In the genomic region with DNA sequence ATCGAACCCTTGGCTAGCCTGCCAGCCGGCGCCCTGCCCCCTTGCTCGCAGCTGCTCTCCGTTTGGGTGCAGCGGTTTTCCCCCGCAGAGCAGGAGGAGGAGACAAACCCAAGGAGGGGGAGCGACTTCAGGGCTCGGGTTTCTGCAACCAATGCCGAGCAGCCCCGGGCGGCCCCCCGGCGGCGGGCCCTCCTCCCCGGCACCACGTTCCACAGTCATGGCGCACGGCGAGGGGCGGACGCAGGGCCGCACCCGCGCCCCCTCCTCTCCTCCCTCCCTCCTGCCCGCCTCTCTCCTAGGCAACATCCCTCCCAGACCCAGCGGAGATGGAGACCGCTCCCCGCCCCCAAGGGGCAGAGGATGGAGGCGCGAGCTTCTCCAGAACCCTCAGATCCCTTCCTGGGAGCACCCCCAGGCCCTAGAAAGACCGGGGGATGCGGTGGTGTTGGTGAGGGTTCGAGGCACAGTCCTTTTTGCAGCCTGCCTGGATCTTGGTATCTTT, we compare ENCODE assay signal across 8 mouse cellular contexts.
DNase-seq lines count a peak whose midpoint lies in the region; ATAC-seq and TF ChIP-seq lines count a peak whose summit lies in the region.

No protein-coding gene starts in this region.

- ATAC-seq in heart, embryonic 13.5 days (ENCODE audit: extremely low read depth, insufficient number of reproducible peaks, low FRiP score, low TSS enrichment) = peak; percentile 80
- ATAC-seq in kidney, postnatal 0 days (replicated peaks; ENCODE audit: low FRiP score, low read depth) = peak; percentile 95
- ATAC-seq in liver, embryonic 11.5 days (replicated peaks; ENCODE audit: low FRiP score) = peak; percentile 85

- TF ChIP-seq POLR2A in embryonic fibroblast, embryonic 13.5 days (IDR thresholded peaks at IDR 0.05; ENCODE audit: low read depth, low read length) = peak; percentile 77
- TF ChIP-seq POLR2A in myocyte (IDR thresholded peaks at IDR 0.05; ENCODE audit: insufficient read length, low read depth) = peak; percentile 63

- peak; percentile 88 for DNase-seq in 3T3-L1 (ENCODE audit: low read depth, low spot score)
- DNase-seq in adrenal gland, postnatal 36 days = peak; percentile 95 to 97
- DNase-seq in kidney, postnatal 0 days (ENCODE audit: low spot score) = peak; percentile 98
- peak; percentile 88 for DNase-seq in liver, embryonic 11.5 days (ENCODE audit: low spot score)
- DNase-seq in splenic B cell, adult 2 months (ENCODE audit: low read depth, low spot score) = peak; percentile 37

- peak overlapping the region; percentile 81 for H3K4me2 ChIP-seq in heart, embryonic 13.5 days
- H3K4me2 ChIP-seq in kidney, postnatal 0 days (ENCODE audit: low read length) = peak overlapping the region; percentile 82
- peak overlapping the region; percentile 96 for H3K4me2 ChIP-seq in liver, embryonic 11.5 days
- peak overlapping the region; percentile 90 for H3K4me2 ChIP-seq in myocyte (ENCODE audit: low read depth)

- no peaks in the 10 kb centered on the region for H3K9me3 ChIP-seq in heart, embryonic 13.5 days
- no peaks in the 10 kb centered on the region for H3K9me3 ChIP-seq in kidney, postnatal 0 days (replicated peaks; ENCODE audit: low read length)
- H3K9me3 ChIP-seq in liver, embryonic 11.5 days (ENCODE audit: control insufficient read depth, low read length) = no peaks in the 10 kb centered on the region

- peaks cover 14% of the 10 kb centered on the region for H3K79me2 ChIP-seq in myocyte (ENCODE audit: control insufficient read depth, insufficient read depth)

- peak overlapping the region; percentile 80 for H3K4me3 ChIP-seq in embryonic fibroblast, embryonic 13.5 days (ENCODE audit: insufficient read depth, low read length)
- peak overlapping the region; percentile 77 for H3K4me3 ChIP-seq in heart, embryonic 13.5 days
- H3K4me3 ChIP-seq in kidney, postnatal 0 days (replicated peaks; ENCODE audit: low read depth, low read length) = peak overlapping the region; percentile 74
- peak overlapping the region; percentile 64 for H3K4me3 ChIP-seq in liver, embryonic 11.5 days (ENCODE audit: low read depth, low read length)
- H3K4me3 ChIP-seq in myocyte = peak overlapping the region; percentile 86

- H3K9ac ChIP-seq in heart, embryonic 13.5 days = peak overlapping the region; percentile 95
- peak overlapping the region; percentile 74 for H3K9ac ChIP-seq in kidney, postnatal 0 days (ENCODE audit: low read depth, low read length)
- H3K9ac ChIP-seq in liver, embryonic 11.5 days (ENCODE audit: low read depth, low read length) = peak overlapping the region; percentile 74

- H3K27ac ChIP-seq in embryonic fibroblast, embryonic 13.5 days (ENCODE audit: insufficient read depth, low read length) = peak overlapping the region; percentile 93
- H3K27ac ChIP-seq in heart, embryonic 13.5 days (replicated peaks) = peak overlapping the region; percentile 95
- peak overlapping the region; percentile 98 for H3K27ac ChIP-seq in kidney, postnatal 0 days
- H3K27ac ChIP-seq in liver, embryonic 11.5 days (ENCODE audit: low read depth, low read length) = peak overlapping the region; percentile 93

- 0% methylated on average over 28 of the region's 34 CpGs for WGBS in heart, embryonic 13.5 days
- 0% methylated on average over 11 of the region's 34 CpGs for WGBS in kidney, postnatal 0 days
- WGBS in liver, embryonic 11.5 days = 1% methylated on average over 19 of the region's 34 CpGs

- H3ac ChIP-seq in myocyte (ENCODE audit: control insufficient read depth, insufficient read length) = peak overlapping the region; percentile 47

- H3K36me3 ChIP-seq in heart, embryonic 13.5 days = no peaks in the 10 kb centered on the region
- H3K36me3 ChIP-seq in kidney, postnatal 0 days (ENCODE audit: insufficient read depth, low read length) = no peaks in the 10 kb centered on the region
- H3K36me3 ChIP-seq in liver, embryonic 11.5 days (ENCODE audit: control insufficient read depth, insufficient read depth, low read length) = no peaks in the 10 kb centered on the region
- no peaks in the 10 kb centered on the region for H3K36me3 ChIP-seq in myocyte (ENCODE audit: control insufficient read depth, insufficient read depth)
- no peaks in the 10 kb centered on the region for H3K36me3 ChIP-seq in splenic B cell, adult 2 months (ENCODE audit: control insufficient read depth, insufficient read depth, low read length, poor library complexity, severe bottlenecking)

- no peak for TF ChIP-seq CTCF in embryonic fibroblast, embryonic 13.5 days (IDR thresholded peaks at IDR 0.05; ENCODE audit: borderline replicate concordance, insufficient read depth, low read length)
- TF ChIP-seq CTCF in kidney, postnatal 0 days (IDR thresholded peaks at IDR 0.05; ENCODE audit: low read depth) = no peak; the same call in 1 of the 2 replicates

- H3K4me1 ChIP-seq in embryonic fibroblast, embryonic 13.5 days (ENCODE audit: control insufficient read depth, insufficient read depth, low read length) = peaks cover 6% of the 10 kb centered on the region; the same call in 1 of the 2 replicates
- H3K4me1 ChIP-seq in heart, embryonic 13.5 days = peaks cover 42% of the 10 kb centered on the region
- peaks cover 18% of the 10 kb centered on the region for H3K4me1 ChIP-seq in kidney, postnatal 0 days (replicated peaks; ENCODE audit: insufficient read depth, low read length)
- H3K4me1 ChIP-seq in liver, embryonic 11.5 days (replicated peaks; ENCODE audit: control insufficient read depth, insufficient read depth, low read length) = peaks cover 9% of the 10 kb centered on the region

- H3K27me3 ChIP-seq in heart, embryonic 13.5 days (replicated peaks) = no peaks in the 10 kb centered on the region
- H3K27me3 ChIP-seq in kidney, postnatal 0 days (ENCODE audit: insufficient read depth, low read length) = no peaks in the 10 kb centered on the region
- H3K27me3 ChIP-seq in liver, embryonic 11.5 days (replicated peaks; ENCODE audit: control insufficient read depth, insufficient read depth, low read length) = peaks cover 15% of the 10 kb centered on the region
- H3K27me3 ChIP-seq in myocyte (ENCODE audit: control insufficient read depth, insufficient read depth, insufficient read length) = no peaks in the 10 kb centered on the region
- H3K27me3 ChIP-seq in splenic B cell, adult 2 months (ENCODE audit: control insufficient read depth, insufficient read depth, low read length, poor library complexity, severe bottlenecking) = peaks cover 2% of the 10 kb centered on the region; the same call in 1 of the 2 replicates

TF ChIP-seq in myocyte, 11 proteins besides CTCF, POLR2A, EP300 and RAD21:
- TF ChIP-seq MYOD1 (IDR thresholded peaks at IDR 0.05; ENCODE audit: control insufficient read depth in 1 of 3, insufficient read length in 2 of 3, low read depth in 2 of 3) (peak; percentile 11 to 94 (median 87)), POLR2AphosphoS2 (IDR thresholded peaks at IDR 0.05; ENCODE audit: insufficient read length, low read depth) (peak; percentile 24), MYOG (IDR thresholded peaks at IDR 0.05; ENCODE audit: control insufficient read depth in 1 of 3, insufficient read depth in 1 of 3, insufficient read length in 2 of 3, low read depth in 2 of 3) (peak; percentile 26 to 93 (median 90)), MAX (IDR thresholded peaks at IDR 0.05; ENCODE audit: low read depth) (no peak), TCF12 (IDR thresholded peaks at IDR 0.05; ENCODE audit: insufficient read depth, poor library complexity, severe bottlenecking) (peak; percentile 30), USF1 (IDR thresholded peaks at IDR 0.05; ENCODE audit: low read depth) (no peak), REST (IDR thresholded peaks at IDR 0.05; ENCODE audit: insufficient read depth, insufficient read length) (no peak)

Comparison
In these comparisons a context has a peak if more than half of its experiments do, and no peak if none do; other contexts are left out.
1. Peak in every context shown above with its lines: DNase-seq, ATAC-seq, H3K4me3 ChIP-seq and H3K27ac ChIP-seq.
2. DNase-seq: peak in every context shown above with its lines; median percentile 98 in kidney, postnatal 0 days; 96 in adrenal gland, postnatal 36 days; 88 in 3T3-L1; 88 in liver, embryonic 11.5 days; 37 in splenic B cell, adult 2 months.